Mouse (Mus musculus) lung, embryonic 14.5 days (tissue): ENCODE measurements around the gene Adamts8. TPM values are rescaled to one million over a fixed set of nuclear protein-coding genes. Genes with fewer than 3 reads are reported as not detected.

ENCODE experiments used
- ATAC-seq: fragments of 200-750 bp; cut with Nextera tagmentation; 2 replicates; pipeline ENCODE4 v1.8.0; 2017; ENCODE audit warnings: mild to moderate bottlenecking, moderate TSS enrichment, moderate library complexity; ENCODE audit not compliant: insufficient read depth
- DNase-seq: peaks from one replicate; pipeline ENCODE4 v3.0.0-alpha.2; 2015
- H3K27ac ChIP-seq: fragments of 300-500 bp; sonication (generic); 2 replicates; pipeline ENCODE4 v1.5.1; 2014; ENCODE audit warnings: low read depth, mild to moderate bottlenecking, moderate library complexity
- H3K27me3 ChIP-seq: fragments of 300-500 bp; sonication (generic); 2 replicates; pipeline ENCODE4 v1.6.1; 2014; ENCODE audit warnings: low read length, control low read depth; ENCODE audit not compliant: insufficient read depth
- H3K36me3 ChIP-seq: fragments of 300-500 bp; sonication (generic); 2 replicates; pipeline ENCODE4 v1.6.1; 2014; ENCODE audit warnings: control low read depth; ENCODE audit not compliant: insufficient read depth
- H3K4me1 ChIP-seq: fragments of 300-500 bp; sonication (generic); 2 replicates; pipeline ENCODE4 v1.6.1; 2014; ENCODE audit warnings: antibody characterized with exemption, control low read depth; ENCODE audit not compliant: insufficient read depth
- H3K4me2 ChIP-seq: fragments of 300-500 bp; sonication (generic); 2 replicates; pipeline ENCODE4 v1.6.1; 2014; ENCODE audit warnings: mild to moderate bottlenecking
- H3K4me3 ChIP-seq: fragments of 300-500 bp; sonication (generic); 2 replicates; pipeline ENCODE4 v1.5.1; 2014; ENCODE audit warnings: low read depth, low read length
- H3K9ac ChIP-seq: fragments of 300-500 bp; sonication (generic); 2 replicates; pipeline ENCODE4 v1.6.1; 2014
- H3K9me3 ChIP-seq: fragments of 300-500 bp; sonication (generic); 2 replicates; pipeline ENCODE4 v1.6.1; 2016; ENCODE audit warnings: low read depth, low read length, control low read depth
- CTCF ChIP-seq: IDR thresholded peaks from 2 replicates; pipeline ENCODE4 v1.5.1; 2016; ENCODE audit warnings: antibody characterized with exemption, low read depth
- WGBS: fragments of 180-500 bp; shearing (Covaris S2); extraction: QIAGEN DNeasy Blood & Tissue Kit; methylation state at CpG from one replicate; pipeline ENCODE4 v1.1.7; 2014; 5-methylcytosine and 5-hydroxymethylcytosine counted together
- polyA plus RNA-seq: library from polyadenylated mRNA; unstranded; fragments of >200 nt; fragmentation: Nextera tagmentation; extraction: Ambion mirVana; gene quantifications from 2 replicates; pipeline ENCODE4 v1.2.1, GENCODE M21; 2014

The Adamts8 gene
- polyA plus RNA-seq, 1 experiment from 2014 or later = 2.0 TPM

DNA sequence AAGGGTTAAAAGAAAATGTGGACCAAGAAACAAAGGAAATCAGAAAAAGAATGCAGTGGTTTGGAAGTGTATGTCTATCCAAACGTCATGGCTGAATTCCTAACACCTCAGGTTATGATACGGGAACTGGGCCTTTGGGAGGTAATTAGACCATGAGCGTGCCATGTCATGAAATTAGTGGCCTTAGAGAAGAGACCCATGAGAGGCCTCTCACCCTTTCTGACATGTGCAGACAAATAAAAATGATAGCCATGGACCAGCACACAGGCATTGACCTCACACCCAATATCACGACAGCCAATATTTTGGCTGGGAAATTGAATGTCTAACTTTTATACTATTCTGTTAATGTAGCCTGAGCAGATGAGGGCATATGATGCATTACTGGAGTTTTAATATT is 60.2 kb downstream of the Adamts8 start:
- H3K9ac ChIP-seq = no peak overlapping the region
- no peak overlapping the region for H3K4me2 ChIP-seq
- ATAC-seq (no peak), DNase-seq (no peak)
- TF ChIP-seq CTCF = no peak
- no peaks in the 10 kb centered on the region for H3K4me1 ChIP-seq
- WGBS = 60% methylated on average over 4 of the region's 4 CpGs
- no peaks in the 10 kb centered on the region for H3K27me3 ChIP-seq
- H3K9me3 ChIP-seq = no peaks in the 10 kb centered on the region
- no peaks in the 10 kb centered on the region for H3K36me3 ChIP-seq
- no peak overlapping the region for H3K27ac ChIP-seq
- H3K4me3 ChIP-seq = no peak overlapping the region

- H3K4me1 ChIP-seq = no peaks in the 10 kb centered on the region
- 79% methylated on average over 2 of the region's 2 CpGs for whole genome bisulfite sequencing
- H3K4me3 ChIP-seq = no peak overlapping the region
- TF ChIP-seq CTCF = no peak
- H3K4me2 ChIP-seq = no peak overlapping the region
- H3K27me3 ChIP-seq = no peaks in the 10 kb centered on the region
- ATAC-seq = no peak
- no peaks in the 10 kb centered on the region for H3K36me3 ChIP-seq
- H3K9me3 ChIP-seq = no peaks in the 10 kb centered on the region
- DNase-seq = no peak
- H3K27ac ChIP-seq = no peak overlapping the region
- H3K9ac ChIP-seq = no peak overlapping the region
Measured at GRCm38 (mm10) chr9:31009334-31009733, 67.0 kb downstream of the Adamts8 start.

DNA sequence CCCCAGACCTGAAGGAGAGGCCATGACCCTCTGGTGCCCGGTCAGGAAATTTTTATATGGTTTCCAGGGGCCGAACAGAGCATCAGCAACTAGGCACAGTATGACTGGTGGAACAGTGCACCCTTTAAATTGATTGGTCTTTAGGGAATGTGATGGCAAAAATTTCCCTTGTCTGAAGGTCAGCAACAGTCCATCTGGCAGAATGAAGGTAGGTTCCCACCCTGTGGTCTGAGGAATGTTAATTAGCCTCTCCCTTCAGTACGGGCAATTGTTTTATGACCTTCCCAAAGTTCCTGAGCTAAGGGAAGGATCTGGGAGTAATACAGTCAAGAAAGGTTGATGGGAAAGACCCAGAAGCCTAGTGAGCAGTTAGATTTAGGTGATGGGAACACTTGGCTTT is 67.7 kb downstream of the Adamts8 start:
- H3K27ac ChIP-seq = no peak overlapping the region
- no peaks in the 10 kb centered on the region for H3K36me3 ChIP-seq
- H3K9ac ChIP-seq = no peak overlapping the region
- ATAC-seq (no peak), DNase-seq (no peak)
- TF ChIP-seq CTCF = no peak
- no peaks in the 10 kb centered on the region for H3K4me1 ChIP-seq
- 75% methylated on average over 3 of the region's 3 CpGs for WGBS
- no peaks in the 10 kb centered on the region for H3K9me3 ChIP-seq
- no peak overlapping the region for H3K4me3 ChIP-seq
- H3K4me2 ChIP-seq = no peak overlapping the region
- H3K27me3 ChIP-seq = no peaks in the 10 kb centered on the region

DNA sequence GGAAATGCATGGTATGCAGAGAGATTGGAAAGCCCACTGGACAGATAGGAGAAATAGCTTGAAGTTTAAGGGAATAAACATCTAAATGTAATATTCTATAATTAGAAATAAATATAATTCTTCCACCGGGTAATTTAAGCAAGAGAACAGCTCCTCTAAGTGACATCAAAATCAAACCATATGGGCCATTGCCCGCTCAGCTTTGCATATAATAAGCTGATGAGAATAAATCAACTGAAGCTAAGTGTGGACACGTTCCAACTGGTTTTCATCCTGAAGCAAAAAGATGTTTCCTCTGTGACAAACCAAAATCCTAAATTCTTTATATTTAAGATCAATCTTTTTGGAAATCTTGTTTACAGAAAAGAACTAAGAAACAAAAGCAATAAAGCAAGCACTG is 68.4 kb downstream of the Adamts8 start:
- H3K4me3 ChIP-seq = no peak overlapping the region
- no peaks in the 10 kb centered on the region for H3K36me3 ChIP-seq
- H3K9me3 ChIP-seq = no peaks in the 10 kb centered on the region
- no peak overlapping the region for H3K9ac ChIP-seq
- no peak overlapping the region for H3K4me2 ChIP-seq
- DNase-seq (peak; percentile 73), ATAC-seq (no peak)
- H3K27ac ChIP-seq = no peak overlapping the region
- no peak for TF ChIP-seq CTCF
- H3K4me1 ChIP-seq = no peaks in the 10 kb centered on the region
- 49% methylated on average over 3 of the region's 3 CpGs for WGBS
- H3K27me3 ChIP-seq = no peaks in the 10 kb centered on the region

DNA sequence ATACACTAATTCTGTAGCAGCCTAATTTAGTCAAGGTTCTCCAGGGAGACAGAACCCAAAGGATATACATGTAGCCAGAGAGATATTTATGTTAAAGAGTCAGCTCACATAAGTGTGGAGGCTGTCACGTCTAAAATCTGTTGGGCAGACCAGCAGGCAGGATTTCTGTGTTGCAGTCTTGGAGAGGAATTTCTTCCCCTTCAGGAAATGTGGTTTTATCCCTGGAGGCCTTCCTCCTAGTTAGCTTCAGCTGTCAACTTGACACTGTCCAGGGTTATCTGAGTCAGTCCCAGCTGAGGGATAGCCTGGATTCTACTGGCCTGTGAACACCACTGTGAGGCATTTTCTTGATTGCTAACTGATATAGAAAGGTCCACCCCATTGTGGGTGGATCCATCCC is 69.2 kb downstream of the Adamts8 start:
- H3K4me1 ChIP-seq = no peaks in the 10 kb centered on the region
- H3K9ac ChIP-seq = no peak overlapping the region
- H3K27me3 ChIP-seq = no peaks in the 10 kb centered on the region
- no peak for ATAC-seq
- H3K4me2 ChIP-seq = no peak overlapping the region
- 14% methylated on average over 1 of the region's 1 CpGs for WGBS
- no peak overlapping the region for H3K27ac ChIP-seq
- no peak for TF ChIP-seq CTCF
- H3K9me3 ChIP-seq = no peaks in the 10 kb centered on the region
- no peaks in the 10 kb centered on the region for H3K36me3 ChIP-seq
- no peak for DNase-seq
- no peak overlapping the region for H3K4me3 ChIP-seq

GRCm38 (mm10) chr9:31012674-31013073 is 70.3 kb downstream of the Adamts8 start:
- no peak for TF ChIP-seq CTCF
- H3K27me3 ChIP-seq = no peaks in the 10 kb centered on the region
- no peak overlapping the region for H3K27ac ChIP-seq
- H3K4me3 ChIP-seq = no peak overlapping the region
- no peaks in the 10 kb centered on the region for H3K36me3 ChIP-seq
- no peak overlapping the region for H3K9ac ChIP-seq
- no peaks in the 10 kb centered on the region for H3K4me1 ChIP-seq
- ATAC-seq = no peak
- no peaks in the 10 kb centered on the region for H3K9me3 ChIP-seq
- 78% methylated on average over 4 of the region's 4 CpGs for WGBS
- H3K4me2 ChIP-seq = no peak overlapping the region
- DNase-seq = no peak

DNA sequence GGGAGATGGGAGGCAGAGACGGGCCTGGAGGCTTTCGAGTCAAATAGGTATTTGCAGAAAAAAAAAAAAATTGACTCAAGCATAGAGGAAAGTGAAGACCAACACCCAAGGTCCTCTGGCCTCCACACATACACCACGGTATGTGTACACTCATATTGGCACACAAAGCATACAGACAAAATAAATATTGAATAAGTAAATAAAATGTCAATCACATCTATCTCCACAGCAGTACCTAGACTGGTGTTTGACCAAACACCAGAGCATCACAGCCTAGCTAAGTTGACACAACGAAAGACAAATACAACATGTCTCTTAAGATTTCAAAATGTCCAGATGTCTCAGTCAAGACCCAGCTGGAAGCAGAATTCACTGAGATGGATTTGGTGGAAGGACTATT is 71.1 kb downstream of the Adamts8 start:
- no peak for TF ChIP-seq CTCF
- Histone ChIP-seq H3K27me3 (no peaks in the 10 kb centered on the region), H3K4me3 (no peak overlapping the region), H3K9ac (no peak overlapping the region), H3K9me3 (no peaks in the 10 kb centered on the region), H3K36me3 (no peaks in the 10 kb centered on the region), H3K4me1 (no peaks in the 10 kb centered on the region), H3K27ac (no peak overlapping the region), H3K4me2 (no peak overlapping the region)
- DNase-seq (no peak), ATAC-seq (no peak)
- WGBS = 53% methylated on average over 4 of the region's 4 CpGs

Other genes starting within 250 kb of the Adamts8 start
- 6.2 and 6.4 TPM in 2 replicates for gene Adamts15, start 20.1 kb upstream of the Adamts8 start, polyA plus RNA-seq
- gene Zbtb44, start 88.1 kb downstream of the Adamts8 start, polyA plus RNA-seq = 8.0 TPM in 2 replicates
- 35.5 and 42.1 TPM in 2 replicates for gene St14, start 189.3 kb downstream of the Adamts8 start, polyA plus RNA-seq